Mouse (Mus musculus) adrenal gland, postnatal 4 days (tissue): ENCODE measurements around the gene Brca2. TPM values are rescaled to one million over a fixed set of nuclear protein-coding genes. Genes with fewer than 3 reads are reported as not detected.
"Not testable (repeated sequence)": the region's sequence is repeated elsewhere in the genome, so short reads cannot be mapped to it uniquely, and the experiment has no call there.

ENCODE experiments used
- DNase-seq, 2 experiments: peaks; one replicate each; pipeline ENCODE4 v3.0.0; 2021 to 2022; ENCODE audit warnings: low spot score in 2 of 2, mixed read lengths in 2 of 2
- long read RNA-seq, 2 experiments: library from polyadenylated mRNA; stranded (forward); transcript quantifications; one replicate each; pipeline ENCODE4 v2.0.0; 2021
- total RNA-seq, 2 experiments: library from RNA; stranded (reverse); gene quantifications; 2 replicates each; pipeline ENCODE4 v1.2.3; 2021

Brca2 gene
- 10 to 100 TPM; 25.3 to 27.3 TPM for total RNA-seq
- long read RNA-seq, experiment 1, partial matches to known transcripts: 1 of 2 reads
- long read RNA-seq, experiment 1, other reads (novel, unspliced or antisense): 1 of 2 reads
- long read RNA-seq, experiment 2, partial matches to known transcripts: 3 of 3 reads
- long read RNA-seq, experiment 2, other reads (novel, unspliced or antisense): 0 of 3 reads

DNA sequence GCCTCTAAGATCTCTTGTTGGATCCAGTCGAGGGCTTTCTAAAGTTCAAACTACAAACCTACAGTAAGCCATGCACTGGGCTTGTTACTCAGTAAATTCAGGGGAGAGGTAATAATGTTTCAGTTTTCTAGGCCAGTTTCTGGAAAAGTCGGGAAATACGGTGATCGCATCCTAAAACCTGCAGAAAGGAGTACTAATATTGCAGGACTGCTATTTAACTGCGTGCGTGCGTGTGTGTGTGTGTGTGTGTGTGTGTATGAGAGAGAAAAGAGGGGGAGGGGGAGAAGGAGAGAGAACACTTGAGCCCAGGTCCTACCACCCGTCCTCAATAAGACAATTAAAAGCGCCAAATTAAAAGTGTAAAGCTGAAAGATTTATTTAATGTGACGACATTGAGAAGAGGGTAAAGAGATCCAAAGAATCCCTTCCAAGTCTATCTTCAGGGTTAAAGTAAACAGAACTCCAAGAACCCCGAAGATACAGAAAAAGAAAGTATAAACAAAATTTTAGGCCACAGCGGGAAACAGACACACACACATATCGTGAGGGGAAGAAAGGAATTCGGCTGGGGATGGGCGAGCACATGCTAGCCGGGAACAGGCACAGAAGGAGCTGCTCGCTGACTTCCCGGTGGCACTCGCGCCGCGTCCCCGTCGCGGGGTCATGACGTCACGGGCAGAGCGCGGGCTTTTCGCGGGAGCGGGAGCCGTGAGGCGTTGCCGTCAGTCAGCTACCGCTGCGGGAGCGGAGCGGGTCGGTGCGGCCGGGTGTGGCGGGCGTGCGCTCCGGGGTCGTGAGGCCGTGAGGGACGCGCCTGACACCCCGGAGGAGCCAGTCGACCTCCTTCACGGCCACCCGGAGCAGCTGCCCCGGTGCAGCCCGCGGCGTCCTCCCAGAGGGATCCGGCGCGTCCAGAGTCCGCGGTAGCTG is at the start of gene Brca2:
TSS of gene Brca2 (plus strand) at position 694 of the 930 bp plus-strand sequence.
- DNase-seq: peak; percentile 89

DNA sequence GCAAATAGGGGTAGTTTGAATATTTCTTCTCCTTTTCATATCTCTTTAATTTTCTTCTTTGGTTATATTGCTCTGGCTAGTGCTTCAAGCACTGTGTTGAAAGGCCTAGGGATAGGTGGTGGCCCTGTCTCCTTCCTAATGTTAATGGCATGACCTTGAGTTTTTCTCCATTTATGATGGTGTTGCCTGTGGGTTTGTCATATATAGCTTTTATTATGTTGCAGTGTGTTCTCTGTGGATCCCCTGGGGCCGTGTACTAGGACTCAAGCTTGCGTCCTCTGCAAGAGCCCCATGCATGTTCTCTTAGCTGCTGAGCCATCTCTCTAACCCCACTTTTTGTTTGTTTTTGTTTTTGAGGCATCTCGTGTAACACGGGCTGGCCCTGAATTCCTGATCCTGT is 45.1 kb upstream of the Brca2 start:
- DNase-seq: no peak

DNA sequence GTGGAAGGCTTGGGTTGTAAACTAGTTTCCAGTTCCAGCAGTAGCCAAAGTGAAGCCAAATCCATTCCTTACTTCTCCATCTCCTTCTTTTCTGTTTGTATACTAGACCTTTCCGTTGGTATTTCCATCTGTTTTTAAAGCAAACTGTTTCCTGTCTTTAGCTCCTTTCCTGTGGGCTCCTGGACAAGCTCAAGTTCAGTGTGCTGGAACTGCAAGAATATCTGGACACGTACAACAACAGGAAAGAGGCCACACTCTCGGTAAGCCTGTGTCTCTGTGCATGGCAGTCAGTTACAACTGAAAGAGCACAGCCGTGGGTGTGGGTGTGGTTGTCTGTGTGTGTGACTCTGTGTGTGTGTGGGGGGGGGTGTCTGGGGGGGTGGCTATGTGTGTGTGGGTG is 43.8 kb upstream of the Brca2 start:
- no peak for DNase-seq

DNA sequence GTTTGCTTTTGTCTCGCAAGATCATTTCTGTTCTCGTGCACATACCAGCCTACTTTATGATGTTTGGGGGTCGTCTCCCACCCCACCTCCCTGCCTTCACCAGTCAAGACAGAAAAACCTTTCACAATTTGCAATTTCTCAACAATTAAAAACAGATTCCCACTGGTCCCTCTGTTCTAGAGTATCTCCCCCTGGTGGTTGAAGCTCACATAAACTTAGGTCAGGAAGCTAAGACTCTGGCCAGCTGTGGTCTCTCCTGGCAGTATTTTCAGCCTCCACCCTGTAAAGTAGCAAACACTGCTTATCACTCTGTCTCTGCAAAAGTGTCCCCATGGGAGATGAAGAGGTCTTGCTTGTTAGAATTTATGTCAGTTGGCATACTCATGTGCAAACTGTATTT is 37.2 kb upstream of the Brca2 start:
- DNase-seq: no peak

DNA sequence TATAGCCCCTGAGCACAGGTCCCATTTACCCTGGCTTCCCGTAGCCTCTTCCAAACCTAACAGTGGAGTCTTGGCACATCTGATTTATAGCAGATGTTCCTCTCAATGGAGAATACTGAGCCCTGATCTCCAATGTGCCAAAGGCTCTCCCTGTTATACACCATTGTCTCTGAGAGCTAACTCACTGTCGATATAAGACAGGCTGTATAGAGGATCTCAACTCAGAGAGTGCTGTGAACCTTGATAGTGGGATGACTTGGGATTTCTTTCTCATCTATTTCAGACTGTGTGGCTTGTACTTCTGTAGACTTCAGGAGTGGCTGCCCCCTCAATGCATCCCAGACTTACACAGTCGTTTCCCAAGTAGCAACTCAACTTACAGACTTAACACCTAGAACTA is 32.1 kb upstream of the Brca2 start:
- DNase-seq: no peak

DNA sequence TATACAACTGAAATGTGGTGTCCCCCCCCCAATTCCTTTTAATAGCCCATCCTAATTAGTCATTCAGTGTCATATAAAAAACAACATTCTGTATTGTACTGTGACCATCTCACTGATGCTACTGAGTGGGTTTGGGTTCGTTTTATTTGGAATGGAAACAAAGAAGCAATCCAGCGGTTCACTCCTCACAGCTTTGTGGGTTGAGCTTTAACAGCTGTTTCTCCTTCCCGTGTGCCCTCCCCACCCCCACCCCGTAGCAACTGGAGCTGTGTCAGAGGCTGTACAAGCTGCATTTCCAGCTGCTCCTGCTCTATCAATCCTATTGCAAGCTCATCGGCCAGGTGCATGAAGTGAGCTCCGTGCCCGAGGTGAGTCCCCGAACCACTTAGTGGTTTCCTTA is 31.6 kb upstream of the Brca2 start:
- DNase-seq: no peak

DNA sequence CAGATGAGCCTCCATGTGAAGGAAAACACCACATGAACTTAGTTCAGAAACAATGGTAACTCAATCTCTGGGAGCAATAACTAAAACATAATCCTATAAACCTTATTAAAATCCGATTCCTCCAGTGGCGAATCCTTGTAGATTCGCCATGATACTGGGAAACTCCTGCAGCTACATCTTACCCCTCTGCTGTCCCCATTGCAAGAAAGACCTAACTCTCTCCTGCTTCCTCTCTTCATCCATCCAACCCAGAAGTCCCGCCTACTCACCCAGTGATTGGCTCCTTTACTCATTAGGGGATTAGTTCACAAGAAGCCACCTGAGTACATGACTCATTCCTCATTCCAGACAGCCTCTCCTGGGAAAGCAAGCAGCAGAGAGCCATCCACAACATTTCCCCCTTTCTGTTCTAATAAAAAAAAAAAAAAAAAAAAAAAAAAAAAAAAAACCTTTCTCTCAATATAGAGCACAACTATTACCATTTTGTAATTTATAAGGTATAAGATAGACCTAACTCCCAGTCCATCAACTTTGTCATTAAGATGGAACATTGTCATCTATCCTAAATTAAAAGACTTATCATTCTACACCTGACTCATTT is 30.8 kb upstream of the Brca2 start:
- DNase-seq: not testable (repeated sequence)

DNA sequence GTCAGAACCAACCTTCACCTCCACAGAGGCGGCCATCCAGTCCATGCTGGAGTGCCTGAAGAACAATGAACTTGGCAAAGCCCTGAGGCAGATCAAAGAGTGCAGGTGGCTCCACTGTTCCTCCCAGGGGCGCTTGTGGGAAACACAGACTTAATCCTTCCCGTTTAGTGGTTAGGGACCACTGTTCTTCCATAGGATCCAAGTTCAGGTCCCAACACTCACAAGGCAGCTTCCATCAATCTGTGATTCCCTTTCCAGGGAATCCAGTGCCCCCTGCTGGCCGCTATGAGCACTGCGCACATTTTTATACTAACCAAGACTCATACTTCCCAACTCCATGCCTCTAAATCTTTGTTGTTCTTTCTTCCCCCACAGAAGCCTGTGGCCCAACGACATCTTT is 26.6 kb upstream of the Brca2 start:
- DNase-seq: no peak

DNA sequence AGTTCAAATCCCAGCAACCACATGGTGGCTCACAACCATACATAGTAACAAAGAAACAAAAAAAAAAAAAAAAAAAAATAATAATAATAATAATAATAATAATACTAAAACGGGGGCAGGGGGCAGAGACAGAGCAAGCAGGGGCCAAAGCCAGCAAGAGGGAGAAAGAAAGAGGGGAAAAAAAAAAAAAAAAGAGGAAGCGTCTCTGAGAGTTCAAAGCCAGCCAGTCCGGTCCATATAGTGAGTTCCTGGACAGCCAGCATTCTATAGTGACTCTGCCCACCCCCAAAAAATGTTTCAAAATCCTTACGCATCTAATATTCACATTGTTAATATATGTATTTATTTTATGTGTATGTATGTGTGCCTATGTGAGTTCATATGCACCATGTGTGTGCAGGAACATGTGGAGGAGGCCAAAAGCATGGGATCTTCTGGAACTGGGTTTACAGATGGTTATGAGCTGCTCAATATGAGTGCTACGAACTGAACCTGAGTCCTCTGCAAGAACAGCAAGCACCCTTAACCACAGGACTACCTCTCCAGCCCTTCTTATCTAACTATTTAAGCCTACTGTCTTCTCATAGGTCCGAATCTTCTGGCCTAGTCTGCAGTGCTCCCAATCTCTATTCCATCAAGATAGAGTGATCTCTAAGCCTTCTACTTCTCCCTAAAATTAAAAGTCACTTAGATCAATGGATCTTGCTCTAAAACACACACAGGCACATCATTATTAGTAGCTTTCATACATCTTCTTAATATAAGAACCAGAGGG is 11.8 kb upstream of the Brca2 start:
- no peak for DNase-seq

DNA sequence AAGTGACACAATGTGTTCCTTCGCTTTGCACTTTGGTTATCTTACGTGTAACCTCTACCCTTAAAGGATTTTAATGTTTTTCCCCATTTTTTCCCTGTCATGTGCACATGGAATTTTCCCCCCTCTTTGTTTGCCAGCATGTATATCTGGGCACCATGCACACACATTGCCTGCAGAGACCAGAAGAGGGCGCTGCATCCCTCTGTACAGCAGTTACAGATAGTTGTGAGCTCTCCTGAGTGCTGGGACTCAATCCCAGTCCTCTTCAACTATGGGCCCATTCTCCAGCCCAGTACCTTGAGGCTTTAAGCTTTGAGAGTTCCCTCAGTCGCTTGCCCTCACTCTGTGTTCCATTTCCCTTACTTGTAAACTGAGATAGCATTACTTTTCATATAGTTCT is 9.2 kb upstream of the Brca2 start:
- no peak for DNase-seq

DNA sequence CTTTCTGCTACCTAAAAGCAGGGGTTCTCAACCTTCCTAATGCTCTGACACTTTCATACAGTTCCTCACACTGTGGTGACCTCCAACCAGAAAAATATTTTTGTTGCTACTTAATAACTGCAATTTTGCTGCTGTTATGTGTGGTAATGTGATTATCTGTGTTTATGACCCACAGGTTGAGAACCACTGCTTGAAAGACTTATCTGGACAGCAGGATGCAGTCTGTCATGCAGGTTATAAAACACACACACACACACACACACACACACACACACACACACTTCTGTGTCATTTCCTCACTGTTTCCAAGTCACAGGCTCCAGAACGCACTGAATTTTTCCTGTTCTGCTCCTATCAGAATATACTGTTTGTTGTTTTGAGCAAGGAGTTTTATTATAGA is 8.4 kb upstream of the Brca2 start:
- no peak for DNase-seq

DNA sequence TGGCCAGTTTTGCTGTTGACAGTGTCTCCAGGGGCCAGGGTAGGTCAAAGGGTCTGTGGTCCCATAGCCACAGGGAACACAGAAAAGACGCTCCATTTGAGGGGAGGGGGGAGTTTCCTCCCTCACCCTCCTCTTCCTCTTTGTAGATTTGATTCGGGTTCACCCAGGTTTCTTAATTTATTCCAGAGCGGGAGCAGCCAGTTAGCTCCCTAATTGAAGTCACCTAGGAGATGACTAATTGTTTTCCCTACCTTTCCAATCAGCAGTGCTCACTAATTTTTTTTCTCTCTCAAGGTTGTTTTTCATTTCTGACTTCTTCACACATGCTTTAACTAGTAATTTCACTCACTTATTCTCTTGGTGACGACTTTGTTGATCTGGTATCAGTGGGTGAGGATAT is 4.4 kb upstream of the Brca2 start, which contains the start of gene Zar1l:
TSS of gene Zar1l (minus strand) at position 101 of the 400 bp plus-strand sequence.
- DNase-seq: no peak

DNA sequence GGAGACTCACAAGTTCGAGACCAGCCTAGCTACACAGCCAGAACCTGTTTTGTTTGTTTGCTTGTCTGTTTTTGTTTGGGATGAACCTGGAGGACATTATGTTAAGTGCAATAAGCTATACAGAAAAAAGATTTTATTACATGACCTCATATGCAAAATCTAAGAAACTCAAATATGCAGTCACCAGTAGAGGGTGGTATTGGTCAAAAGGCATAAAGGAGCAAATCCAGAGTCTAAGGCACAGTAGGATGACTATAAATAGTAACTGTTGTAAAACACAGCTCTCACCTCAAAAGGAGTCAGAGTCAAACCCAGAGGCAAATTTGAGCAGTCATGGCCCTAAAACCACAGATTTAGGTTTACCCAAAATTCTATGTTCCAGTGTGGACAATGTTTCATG is 2.9 kb upstream of the Brca2 start:
- no peak for DNase-seq

DNA sequence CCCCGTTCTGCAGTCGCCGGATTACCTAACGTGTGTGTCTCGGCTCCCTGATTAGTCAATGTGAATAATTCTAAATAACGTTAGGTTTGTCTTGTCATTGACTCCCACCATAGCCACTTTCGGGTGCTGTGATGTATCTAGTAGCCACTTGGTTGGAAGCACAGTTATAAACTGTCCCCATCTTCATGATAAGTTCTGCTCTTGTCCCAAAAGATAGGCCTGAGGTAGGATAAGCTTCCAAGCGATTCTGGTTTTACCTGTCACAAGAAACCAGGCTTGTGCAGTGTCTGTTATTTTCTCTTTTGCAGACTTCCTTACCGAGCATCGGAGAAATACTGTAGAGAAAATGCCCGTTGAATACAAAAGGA is 421 bp downstream of the Brca2 start:
- no peak for DNase-seq

DNA sequence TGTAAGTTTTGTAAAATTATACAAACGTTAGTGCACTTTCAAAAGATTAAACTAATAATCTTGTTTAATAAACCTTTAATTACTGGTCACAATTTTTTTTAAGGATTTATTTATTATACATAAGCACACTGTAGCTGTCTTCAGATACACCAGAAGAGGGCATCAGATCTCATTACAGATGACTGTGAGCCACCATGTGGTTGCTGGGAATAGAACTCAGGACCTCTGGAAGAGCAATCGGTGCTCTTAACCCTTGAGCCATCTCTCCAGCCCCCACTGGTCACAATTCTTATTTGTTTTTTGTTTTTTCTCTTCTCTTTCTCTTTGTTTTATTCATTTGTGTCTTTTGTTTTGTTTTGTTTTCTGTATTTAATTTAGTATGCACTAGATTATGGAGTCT is 2.8 kb downstream of the Brca2 start:
- no peak for DNase-seq

DNA sequence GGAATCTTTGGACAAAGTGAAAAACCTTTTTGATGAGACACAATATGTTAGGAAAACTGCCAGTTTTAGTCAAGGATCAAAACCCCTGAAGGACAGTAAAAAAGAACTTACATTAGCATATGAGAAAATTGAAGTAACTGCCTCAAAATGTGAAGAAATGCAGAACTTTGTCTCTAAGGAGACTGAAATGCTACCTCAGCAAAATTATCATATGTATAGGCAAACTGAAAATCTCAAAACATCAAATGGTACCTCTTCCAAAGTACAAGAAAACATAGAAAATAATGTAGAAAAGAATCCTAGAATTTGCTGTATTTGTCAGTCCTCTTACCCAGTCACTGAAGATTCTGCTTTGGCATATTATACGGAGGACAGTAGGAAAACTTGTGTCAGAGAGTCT is 18.9 kb downstream of the Brca2 start:
- no peak for DNase-seq

DNA sequence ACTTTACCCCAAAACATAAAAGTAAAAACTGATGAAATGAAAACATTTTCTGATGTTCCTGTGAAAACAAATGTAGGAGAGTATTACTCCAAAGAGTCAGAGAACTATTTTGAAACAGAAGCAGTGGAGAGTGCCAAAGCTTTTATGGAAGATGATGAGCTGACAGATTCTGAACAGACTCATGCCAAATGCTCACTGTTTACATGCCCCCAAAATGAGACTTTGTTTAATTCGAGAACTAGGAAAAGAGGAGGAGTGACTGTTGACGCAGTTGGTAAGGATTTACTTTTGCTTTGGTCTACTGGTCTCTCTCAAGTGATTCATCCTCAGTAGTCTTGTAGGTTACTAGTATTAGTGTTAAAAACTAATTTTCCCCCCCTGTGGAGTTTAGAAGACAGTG is 20.8 kb downstream of the Brca2 start:
- no peak for DNase-seq

DNA sequence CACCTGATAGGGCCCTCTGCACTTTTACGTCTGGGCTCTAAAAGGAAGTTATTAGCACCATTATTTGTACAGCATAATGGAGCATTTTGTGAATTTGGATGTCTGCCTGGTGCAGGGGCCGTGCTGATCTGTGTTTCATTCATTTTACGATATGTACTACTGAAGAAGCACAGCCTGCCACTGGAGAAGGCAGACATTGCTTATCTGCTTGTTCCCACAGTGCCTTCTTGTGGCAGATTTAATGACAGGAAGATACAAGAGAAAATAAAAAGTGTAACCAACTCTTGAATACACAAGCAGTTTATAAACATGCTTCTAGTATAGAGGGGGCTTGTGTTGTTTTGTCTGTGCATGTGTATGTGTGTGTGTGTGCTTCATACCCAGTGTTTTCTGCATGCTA is 29.2 kb downstream of the Brca2 start:
- no peak for DNase-seq

DNA sequence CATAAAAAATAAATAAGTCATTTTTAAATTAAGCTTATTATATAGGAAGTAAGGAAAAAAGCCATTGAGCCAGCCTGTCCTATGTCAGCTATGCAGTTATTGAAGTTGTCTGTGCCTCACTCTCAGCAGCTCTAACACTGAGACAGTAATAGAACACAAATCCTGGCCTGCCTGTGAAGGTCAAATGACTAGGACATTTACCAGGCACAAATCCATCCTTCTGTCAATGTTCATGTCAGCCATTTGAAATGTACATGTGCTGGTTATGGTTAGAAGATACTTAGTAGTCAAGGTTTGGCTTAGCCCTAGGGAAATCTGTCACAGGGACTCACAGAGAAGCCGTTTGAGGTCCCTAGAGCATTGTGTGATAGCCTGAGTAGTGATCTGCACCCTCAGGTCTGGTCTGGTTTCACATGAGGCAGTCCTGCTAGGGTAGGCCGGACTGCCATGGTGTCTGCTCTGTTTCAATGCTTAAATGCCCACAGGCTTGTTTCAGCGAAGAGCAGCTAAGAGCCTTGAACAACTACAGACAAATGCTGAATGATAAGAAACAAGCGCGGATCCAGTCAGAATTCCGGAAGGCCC is 37.2 kb downstream of the Brca2 start:
- no peak for DNase-seq

DNA sequence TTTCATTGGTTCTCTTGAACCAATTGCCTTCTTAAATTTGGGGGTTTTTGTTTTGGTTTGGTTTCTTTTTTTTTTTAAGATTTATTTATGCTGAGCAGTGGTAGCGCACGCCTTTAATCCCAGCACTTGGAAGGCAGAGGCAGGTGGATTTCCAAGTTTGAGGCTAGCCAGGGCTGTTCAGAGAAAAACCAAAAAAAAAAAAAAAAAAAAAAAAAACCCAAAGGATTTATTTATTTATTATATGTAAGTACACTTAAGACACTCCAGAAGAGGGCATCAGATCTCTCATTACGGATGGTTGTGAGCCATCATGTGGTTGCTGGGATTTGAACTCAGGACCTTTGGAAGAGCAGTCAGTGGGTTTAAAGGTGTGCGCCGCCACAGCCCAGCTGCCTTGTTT is 38.4 kb downstream of the Brca2 start:
- DNase-seq: no peak

DNA sequence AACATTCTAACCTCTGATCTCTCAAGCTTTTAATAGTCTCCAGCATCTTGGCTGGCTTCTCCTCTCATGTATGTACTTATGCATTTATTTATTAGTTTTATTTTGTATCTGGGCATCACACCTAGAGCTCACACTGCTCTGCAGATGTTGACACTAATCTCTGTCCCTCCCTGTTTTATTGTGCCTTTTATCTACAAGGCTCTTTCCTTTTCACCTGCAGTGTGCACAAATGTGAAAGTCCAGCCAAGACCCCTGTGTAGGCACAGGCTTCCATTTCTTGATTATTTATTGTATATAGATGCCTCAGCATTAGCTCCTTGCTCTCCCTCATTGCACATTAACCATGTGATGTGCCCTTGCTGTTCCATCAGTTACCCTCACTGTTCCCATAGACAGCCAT is 38.9 kb downstream of the Brca2 start:
- no peak for DNase-seq
